ENCODE assay signal across 26 mouse cellular contexts in the genomic region with DNA sequence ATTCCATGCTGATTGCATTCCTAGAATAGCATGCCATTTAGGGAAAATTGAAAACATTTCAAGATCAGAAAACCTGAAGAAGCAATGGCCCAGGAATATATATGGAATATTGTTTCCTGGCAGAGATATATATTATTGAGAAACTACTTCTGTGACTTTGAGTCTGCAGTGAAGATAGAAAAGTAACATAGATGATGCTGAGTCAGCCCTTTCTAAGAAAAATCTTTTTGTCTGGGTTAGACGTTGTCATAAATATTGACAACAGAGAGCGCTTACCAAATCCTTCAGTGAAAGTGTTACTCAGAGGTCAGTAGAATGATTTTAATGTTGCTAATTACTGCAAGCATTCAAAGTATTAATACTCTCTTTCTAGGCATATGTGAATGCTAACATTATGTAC.
"Had no signal": no experiment of that assay in that cellular context is flagged by ENCODE, and none has a peak within 500 bp of the region (broad histone marks: within the 10 kb centered on the region; RNA-seq: fewer than 3 reads in every experiment).

No protein-coding gene starts in this region.

- H3K36me3 ChIP-seq: embryonic facial prominence, embryonic 10.5 days; embryonic facial prominence, embryonic 12.5 days; embryonic facial prominence, embryonic 13.5 days; embryonic facial prominence, embryonic 15.5 days; forebrain, embryonic 10.5 days; forebrain, embryonic 12.5 days; heart, embryonic 10.5 days had no signal

- H3K27me3 ChIP-seq: embryonic facial prominence, embryonic 12.5 days; embryonic facial prominence, embryonic 13.5 days; embryonic facial prominence, embryonic 15.5 days; forebrain, embryonic 12.5 days had no signal

- H3K27ac ChIP-seq: embryonic facial prominence, embryonic 10.5 days; embryonic facial prominence, embryonic 12.5 days; embryonic facial prominence, embryonic 13.5 days; embryonic facial prominence, embryonic 15.5 days; forebrain, embryonic 10.5 days; forebrain, embryonic 12.5 days; gastrocnemius, adult 2 months; heart, adult 2 months; heart, embryonic 10.5 days had no signal

- ATAC-seq: forebrain, embryonic 14.5 days; forebrain, embryonic 16.5 days; forebrain, postnatal 0 days had no signal

- H3K9me3 ChIP-seq: embryonic facial prominence, embryonic 10.5 days; embryonic facial prominence, embryonic 12.5 days; embryonic facial prominence, embryonic 13.5 days; embryonic facial prominence, embryonic 15.5 days; forebrain, embryonic 10.5 days; forebrain, embryonic 12.5 days; heart, embryonic 10.5 days had no signal

- H3K4me1 ChIP-seq: embryonic facial prominence, embryonic 10.5 days; embryonic facial prominence, embryonic 12.5 days; embryonic facial prominence, embryonic 13.5 days; embryonic facial prominence, embryonic 15.5 days; forebrain, embryonic 10.5 days; forebrain, embryonic 12.5 days; heart, embryonic 10.5 days had no signal

- H3K4me3 ChIP-seq: embryonic facial prominence, embryonic 10.5 days; embryonic facial prominence, embryonic 12.5 days; embryonic facial prominence, embryonic 13.5 days; embryonic facial prominence, embryonic 15.5 days; erythroblast, embryonic 14.5 days; forebrain, embryonic 10.5 days; forebrain, embryonic 12.5 days; gastrocnemius, adult 2 months; heart, adult 2 months; heart, embryonic 10.5 days had no signal

- H3K9ac ChIP-seq: embryonic facial prominence, embryonic 12.5 days; embryonic facial prominence, embryonic 13.5 days; embryonic facial prominence, embryonic 15.5 days; forebrain, embryonic 12.5 days; forebrain, postnatal 0 days had no signal

- DNase-seq: cerebellum, adult 9-10 months; cerebellum, adult 9-11 months; cerebellum, postnatal 10 days; cerebellum, postnatal 14 days; cerebellum, postnatal 25 days; cerebellum, postnatal 36 days; embryo, embryonic 11 days; forebrain, postnatal 0 days; gastrocnemius, adult 2 months; gastrocnemius, postnatal 10 days; gastrocnemius, postnatal 14 days; gastrocnemius, postnatal 25 days; gastrocnemius, postnatal 36 days; heart, adult 11 months; heart, adult 18-20 months; heart, adult 2 months had no signal

- H3K4me2 ChIP-seq: embryonic facial prominence, embryonic 12.5 days; embryonic facial prominence, embryonic 13.5 days; embryonic facial prominence, embryonic 15.5 days; forebrain, embryonic 12.5 days had no signal
